Comparison of ENCODE assay signal across 23 mouse cellular contexts in the genomic region with DNA sequence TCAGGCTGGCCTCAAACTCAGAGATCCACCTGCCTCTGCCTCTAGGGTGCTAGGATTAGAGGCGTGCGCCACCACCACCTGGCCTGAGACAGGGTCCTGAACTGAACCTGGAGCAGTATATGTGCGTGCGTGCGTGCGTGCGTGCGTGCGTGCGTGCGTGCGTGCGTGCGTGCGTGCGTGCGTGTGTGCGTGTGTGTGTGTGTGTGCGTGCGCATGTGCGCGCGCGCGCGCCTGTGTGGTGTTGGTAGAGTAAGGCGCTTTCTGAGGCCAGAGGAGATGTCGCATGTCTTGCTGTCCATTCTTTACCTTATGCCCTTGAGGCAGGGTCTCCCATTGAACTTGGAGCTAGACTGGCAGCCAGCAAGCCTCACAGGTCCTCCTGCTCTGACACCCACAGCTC. TPM values are rescaled to one million over a fixed set of nuclear protein-coding genes. Genes with fewer than 3 reads are reported as not detected.
DNase-seq lines count a peak whose midpoint lies in the region; ATAC-seq and TF ChIP-seq lines count a peak whose summit lies in the region.
"Had no signal": no experiment of that assay in that cellular context is flagged by ENCODE, and none has a peak within 500 bp of the region (broad histone marks: within the 10 kb centered on the region; RNA-seq: fewer than 3 reads in every experiment).

No protein-coding gene starts in this region.

- DNase-seq in CD4-positive, CD25-positive, alpha-beta regulatory T cell, adult 2 months (ENCODE audit: low read depth, low spot score): peak; percentile 9
- DNase-seq in spleen, adult 2 months (ENCODE audit: low read depth in 1 of 2, low spot score in 2 of 2): no peak
- no peak for DNase-seq in spleen, adult 12 weeks (ENCODE audit: low spot score)
- DNase-seq in ZHBTc4 (ENCODE audit: low read depth, low spot score): peak; percentile 82
- no peak for DNase-seq in left cerebral cortex, postnatal 25 days (ENCODE audit: low spot score in 2 of 2)
- no peak for DNase-seq in thymus, postnatal 36 days
- DNase-seq: adrenal gland, adult 2 months; adrenal gland, postnatal 25 days; cerebellum, adult 11-12 months; cerebellum, adult 9-10 months; cerebellum, postnatal 25 days; forebrain, postnatal 0 days; gastrocnemius, postnatal 36 days; heart, postnatal 14 days had no signal

- peak overlapping the region; percentile 85 for H3K27ac ChIP-seq in spleen, adult 2 months (ENCODE audit: insufficient read depth, low read length)
- H3K27ac ChIP-seq in small intestine, adult 2 months (ENCODE audit: insufficient read depth, low read depth, low read length): peak overlapping the region; percentile 73
- H3K27ac ChIP-seq: embryonic facial prominence, embryonic 10.5 days; forebrain, embryonic 13.5 days; heart, embryonic 15.5 days; hindbrain, embryonic 13.5 days; hindbrain, postnatal 0 days had no signal

- no peak for ATAC-seq in CD4-positive, CD25-positive, alpha-beta regulatory T cell, adult 4 months
- ATAC-seq: forebrain, embryonic 13.5 days; forebrain, postnatal 0 days; hindbrain, postnatal 0 days had no signal

- 92% methylated on average over 28 of the region's 28 CpGs for WGBS in spleen, adult 2 months
- WGBS in small intestine, adult 2 months: 89% methylated on average over 28 of the region's 28 CpGs

- H3K4me1 ChIP-seq in spleen, adult 2 months (ENCODE audit: control insufficient read depth, insufficient read depth, insufficient read length): peaks cover 20% of the 10 kb centered on the region; the same call in 1 of the 2 replicates
- H3K4me1 ChIP-seq in small intestine, adult 2 months (ENCODE audit: control insufficient read depth, insufficient read depth, insufficient read length, low read length): peaks cover 47% of the 10 kb centered on the region
- H3K4me1 ChIP-seq: heart, embryonic 15.5 days had no signal

- no peak for TF ChIP-seq POLR2A in spleen, adult 2 months (IDR thresholded peaks at IDR 0.05; ENCODE audit: low read depth, low read length)
- no peak for TF ChIP-seq POLR2A in small intestine, adult 2 months (IDR thresholded peaks at IDR 0.05; ENCODE audit: low read depth, low read length)

- no peak overlapping the region for H3K4me3 ChIP-seq in spleen, adult 2 months (ENCODE audit: extremely low read depth, insufficient read depth, insufficient read length)
- H3K4me3 ChIP-seq in small intestine, adult 2 months (ENCODE audit: low read depth, low read length): no peak overlapping the region
- H3K4me3 ChIP-seq: embryonic facial prominence, embryonic 10.5 days; forebrain, embryonic 13.5 days; heart, embryonic 15.5 days; hindbrain, embryonic 13.5 days had no signal

- H3K36me3 ChIP-seq in spleen, adult 2 months (ENCODE audit: control insufficient read depth, insufficient read depth, low read length): no peaks in the 10 kb centered on the region
- no peaks in the 10 kb centered on the region for H3K36me3 ChIP-seq in small intestine, adult 2 months (ENCODE audit: control insufficient read depth, insufficient read depth, low read length)
- H3K36me3 ChIP-seq: embryonic facial prominence, embryonic 10.5 days; G1E; heart, embryonic 15.5 days; hindbrain, embryonic 13.5 days had no signal

- no peaks in the 10 kb centered on the region for H3K27me3 ChIP-seq in spleen, adult 2 months (ENCODE audit: control insufficient read depth, insufficient read depth, low read length)
- no peaks in the 10 kb centered on the region for H3K27me3 ChIP-seq in small intestine, adult 2 months (ENCODE audit: control insufficient read depth, insufficient read depth, low read length)
- H3K27me3 ChIP-seq: CH12.LX; forebrain, embryonic 13.5 days; hindbrain, embryonic 13.5 days had no signal

- no peak for TF ChIP-seq CTCF in spleen, adult 2 months (IDR thresholded peaks at IDR 0.05; ENCODE audit: extremely low read depth, insufficient read depth, insufficient read length, insufficient replicate concordance)
- TF ChIP-seq CTCF in small intestine, adult 2 months (IDR thresholded peaks at IDR 0.05; ENCODE audit: extremely low read depth, insufficient read length, insufficient replicate concordance, low read depth, low read length): no peak

- intact Hi-C loops in left cerebral cortex, postnatal 25 days (cut with DNase I): no loop called here

RNA-seq across cellular contexts. Expression of gene Cdc42se2, which starts 19.4 kb away (rescaled TPM):
- polyA plus RNA-seq in CD4-positive, CD25-positive, alpha-beta regulatory T cell, adult 4 months (2017; shearing (Covaris generic)): 100 to 1,000 TPM; 369 to 477 TPM
- 55.8 and 58.5 TPM in 2 replicates for polyA plus RNA-seq in spleen, adult 2 months (2012; rRNA removed)
- 23.2 and 69.2 TPM in 2 replicates for polyA plus RNA-seq in small intestine, adult 2 months (2012; rRNA removed)
- 100 to 1,000 TPM; 143 to 149 TPM for total RNA-seq in left cerebral cortex, postnatal 25 days (2021)

RNA-seq across cellular contexts. Expression of gene Lyrm7, which starts 53.8 kb away (rescaled TPM):
- 1 to 10 TPM; 3.4 to 8.4 TPM for polyA plus RNA-seq in CD4-positive, CD25-positive, alpha-beta regulatory T cell, adult 4 months (2017; shearing (Covaris generic))
- polyA plus RNA-seq in spleen, adult 2 months (2012; rRNA removed): 0.42 and 0.48 TPM in 2 replicates
- 0.03 and 0.15 TPM in 2 replicates for polyA plus RNA-seq in small intestine, adult 2 months (2012; rRNA removed)
- total RNA-seq in left cerebral cortex, postnatal 25 days (2021): 10 to 100 TPM; 26.2 to 27.2 TPM

RNA-seq across cellular contexts. Expression of gene Hint1, which starts 59.3 kb away (rescaled TPM):
- 100 to 1,000 TPM; 375 to 447 TPM for polyA plus RNA-seq in CD4-positive, CD25-positive, alpha-beta regulatory T cell, adult 4 months (2017; shearing (Covaris generic))
- 164 and 168 TPM in 2 replicates for polyA plus RNA-seq in spleen, adult 2 months (2012; rRNA removed)
- polyA plus RNA-seq in small intestine, adult 2 months (2012; rRNA removed): 371 and 593 TPM in 2 replicates
- total RNA-seq in left cerebral cortex, postnatal 25 days (2021): 100 to 1,000 TPM; 236 to 265 TPM

Comparison
In these comparisons a context has a peak if more than half of its experiments do, and no peak if none do; other contexts are left out.
1. DNase-seq: peak in CD4-positive, CD25-positive, alpha-beta regulatory T cell, adult 2 months (single experiment) and ZHBTc4 (single experiment); none in spleen, adult 2 months (0 of 2), spleen, adult 12 weeks (single experiment), left cerebral cortex, postnatal 25 days (0 of 2) and thymus, postnatal 36 days (0 of 2).